Mouse (Mus musculus) R1 (cell line): ENCODE results near the gene Dlg2.
A peak's percentile ranks its signal among the peaks of the same experiment; 100 is the strongest.

Source experiments
- DNase-seq: peaks from one replicate; pipeline ENCODE4 v3.0.0-alpha.2; 2018; ENCODE audit warnings: low read depth, low spot score

Dlg2 gene

GRCm38 (mm10) chr7:90825640-90826039, 349.2 kb downstream of the Dlg2 start:
- no peak for DNase-seq

GRCm38 (mm10) chr7:90841276-90841675, 364.8 kb downstream of the Dlg2 start:
- no peak for DNase-seq

GRCm38 (mm10) chr7:90843345-90844293, 367.1 kb downstream of the Dlg2 start:
- DNase-seq: peak; percentile 43

- peak; percentile 83 for DNase-seq
Observed at GRCm38 (mm10) chr7:90876796-90877195, 400.3 kb downstream of the Dlg2 start.

GRCm38 (mm10) chr7:90882740-90883139, 406.3 kb downstream of the Dlg2 start:
- DNase-seq: no peak

- peak; percentile 3 for DNase-seq
Observed at GRCm38 (mm10) chr7:90886396-90887006, 410.0 kb downstream of the Dlg2 start.

GRCm38 (mm10) chr7:90887007-90887720, 410.7 kb downstream of the Dlg2 start:
- DNase-seq: peak; percentile 11

- no peak for DNase-seq
Observed at GRCm38 (mm10) chr7:90927441-90927840, 451.0 kb downstream of the Dlg2 start.

- DNase-seq: no peak
Observed at GRCm38 (mm10) chr7:90940726-90941125, 464.3 kb downstream of the Dlg2 start.

GRCm38 (mm10) chr7:90947073-90947472, 470.6 kb downstream of the Dlg2 start:
- no peak for DNase-seq

- DNase-seq: no peak
Observed at GRCm38 (mm10) chr7:90949212-90949611, 472.7 kb downstream of the Dlg2 start.

- no peak for DNase-seq
Observed at GRCm38 (mm10) chr7:90977241-90977640, 500.8 kb downstream of the Dlg2 start.

GRCm38 (mm10) chr7:90982069-90982468, 505.6 kb downstream of the Dlg2 start:
- peak; percentile 8 for DNase-seq

GRCm38 (mm10) chr7:91010655-91011054, 534.2 kb downstream of the Dlg2 start:
- no peak for DNase-seq

GRCm38 (mm10) chr7:91044998-91045741, 568.7 kb downstream of the Dlg2 start:
- DNase-seq: no peak

- no peak for DNase-seq
Observed at GRCm38 (mm10) chr7:91045742-91046098, 569.2 kb downstream of the Dlg2 start.

GRCm38 (mm10) chr7:91063297-91064040, 587.0 kb downstream of the Dlg2 start:
- no peak for DNase-seq

GRCm38 (mm10) chr7:91071751-91072707, 595.6 kb downstream of the Dlg2 start:
- no peak for DNase-seq

GRCm38 (mm10) chr7:91086071-91086470, 609.6 kb downstream of the Dlg2 start:
- DNase-seq: no peak
